Comparison of ENCODE assay signal across 11 mouse cellular contexts in the genomic region with DNA sequence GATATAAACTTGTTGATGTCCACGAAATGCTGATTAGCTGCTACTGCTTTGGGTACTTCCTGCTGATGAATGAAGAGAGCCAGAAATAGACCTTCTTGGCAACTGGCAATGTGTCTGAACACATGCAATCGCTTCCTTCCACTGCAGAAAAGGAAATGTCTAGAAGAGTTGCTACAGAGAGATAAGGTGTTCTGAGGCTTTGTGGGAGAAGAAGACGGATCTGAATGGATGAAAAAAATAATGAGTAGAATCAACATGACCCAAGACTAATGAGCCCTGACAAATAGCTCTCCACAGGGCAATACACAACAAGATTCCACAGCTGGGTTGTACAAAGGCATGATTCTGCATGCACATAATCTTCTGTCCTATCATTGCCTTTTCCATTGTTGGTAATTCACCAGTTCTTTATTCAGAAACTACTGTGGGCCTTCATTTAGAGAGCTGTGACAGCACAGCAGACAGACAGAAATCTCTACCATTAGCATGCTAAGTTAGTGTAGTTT.
DNase-seq lines count a peak whose midpoint lies in the region; ATAC-seq and TF ChIP-seq lines count a peak whose summit lies in the region.
"Had no signal": no experiment of that assay in that cellular context is flagged by ENCODE, and none has a peak within 500 bp of the region (broad histone marks: within the 10 kb centered on the region; RNA-seq: fewer than 3 reads in every experiment).

No protein-coding gene starts in this region.

- H3K9me3 ChIP-seq in kidney, embryonic 15.5 days (replicated peaks): no peaks in the 10 kb centered on the region
- H3K9me3 ChIP-seq: hindbrain, embryonic 15.5 days; neural tube, embryonic 13.5 days had no signal

- H3K4me2 ChIP-seq in kidney, embryonic 15.5 days: no peak overlapping the region
- H3K4me2 ChIP-seq: hindbrain, embryonic 15.5 days; neural tube, embryonic 13.5 days had no signal

- WGBS in kidney, adult 2 months: 34% methylated on average over 3 of the region's 3 CpGs
- WGBS in kidney, embryonic 15.5 days: 52% methylated on average over 3 of the region's 3 CpGs
- WGBS in thymus, adult 2 months: 12% methylated on average over 3 of the region's 3 CpGs

- H3K27me3 ChIP-seq in kidney, adult 2 months (replicated peaks; ENCODE audit: control insufficient read depth, insufficient read depth, low read length): no peaks in the 10 kb centered on the region
- no peaks in the 10 kb centered on the region for H3K27me3 ChIP-seq in kidney, embryonic 15.5 days
- H3K27me3 ChIP-seq in thymus, adult 2 months (ENCODE audit: control insufficient read depth, insufficient read depth, low read length): no peaks in the 10 kb centered on the region
- H3K27me3 ChIP-seq: hindbrain, embryonic 15.5 days; neural tube, embryonic 13.5 days had no signal

- no peaks in the 10 kb centered on the region for H3K4me1 ChIP-seq in kidney, adult 2 months (ENCODE audit: control insufficient read depth, insufficient read depth, low read length)
- no peaks in the 10 kb centered on the region for H3K4me1 ChIP-seq in kidney, embryonic 15.5 days
- H3K4me1 ChIP-seq in thymus, adult 2 months (replicated peaks; ENCODE audit: control insufficient read depth, insufficient read depth, low read length): no peaks in the 10 kb centered on the region
- H3K4me1 ChIP-seq: hindbrain, embryonic 15.5 days had no signal

- TF ChIP-seq POLR2A in kidney, adult 2 months (IDR thresholded peaks at IDR 0.05; ENCODE audit: low read depth, low read length): no peak
- TF ChIP-seq POLR2A in thymus, adult 2 months (IDR thresholded peaks at IDR 0.05; ENCODE audit: control insufficient read depth, extremely low read depth, insufficient read depth, low read length, poor library complexity): no peak

- H3K9ac ChIP-seq in kidney, embryonic 15.5 days: no peak overlapping the region
- H3K9ac ChIP-seq: hindbrain, embryonic 15.5 days; neural tube, embryonic 13.5 days had no signal

- TF ChIP-seq CTCF in kidney, adult 2 months (conservative IDR thresholded peaks at IDR 0.05; ENCODE audit: insufficient read depth, insufficient read length, low read depth, low read length): no peak
- TF ChIP-seq CTCF in left cerebral cortex, adult 2 months (IDR thresholded peaks at IDR 0.05): no peak
- TF ChIP-seq CTCF in thymus, adult 2 months (IDR thresholded peaks at IDR 0.05; ENCODE audit: borderline replicate concordance, control insufficient read depth, extremely low read depth, insufficient read depth, low read length, poor library complexity): no peak

- no peak overlapping the region for H3K27ac ChIP-seq in kidney, adult 2 months (ENCODE audit: insufficient read depth, low read depth, low read length)
- H3K27ac ChIP-seq in kidney, embryonic 15.5 days: no peak overlapping the region
- no peak overlapping the region for H3K27ac ChIP-seq in left cerebral cortex, adult 2 months
- H3K27ac ChIP-seq in thymus, adult 2 months (ENCODE audit: control insufficient read depth, insufficient read depth, low read length): no peak overlapping the region
- H3K27ac ChIP-seq: hindbrain, embryonic 15.5 days; neural tube, embryonic 13.5 days had no signal

- H3K36me3 ChIP-seq in kidney, adult 2 months (ENCODE audit: control insufficient read depth, insufficient read depth, low read length): no peaks in the 10 kb centered on the region
- no peaks in the 10 kb centered on the region for H3K36me3 ChIP-seq in kidney, embryonic 15.5 days
- no peaks in the 10 kb centered on the region for H3K36me3 ChIP-seq in thymus, adult 2 months (ENCODE audit: control insufficient read depth, insufficient read depth, low read length)
- H3K36me3 ChIP-seq: hindbrain, embryonic 15.5 days; neural tube, embryonic 13.5 days had no signal

- intact Hi-C loops in left cerebral cortex, adult 2 months (cut with DNase I): no loop called here

- ATAC-seq in common myeloid progenitor, adult 5-6 weeks (replicated peaks; ENCODE audit: low read depth, poor library complexity, severe bottlenecking): peak; percentile 97
- ATAC-seq in kidney, embryonic 15.5 days (replicated peaks; ENCODE audit: low FRiP score): peak; percentile 52; the same call in 1 of the 2 replicates
- ATAC-seq in megakaryocyte progenitor cell, adult 5-6 weeks (replicated peaks; ENCODE audit: poor library complexity): peak; percentile 98

- DNase-seq in kidney, adult 2 months: peak; percentile 70
- no peak for DNase-seq in kidney, adult 18-20 months
- no peak for DNase-seq in left cerebral cortex, adult 2 months (ENCODE audit: extremely low spot score in 1 of 2, low spot score in 2 of 2)
- DNase-seq in layer of hippocampus, adult 8-10 months (ENCODE audit: low spot score in 2 of 2): no peak
- no peak for DNase-seq in thymus, adult 2 months
- DNase-seq: cerebellum, adult 2 months had no signal

- no peak overlapping the region for H3K4me3 ChIP-seq in kidney, adult 2 months (ENCODE audit: insufficient read depth, low read depth, low read length)
- H3K4me3 ChIP-seq in kidney, embryonic 15.5 days (replicated peaks): no peak overlapping the region
- no peak overlapping the region for H3K4me3 ChIP-seq in left cerebral cortex, adult 2 months
- no peak overlapping the region for H3K4me3 ChIP-seq in thymus, adult 2 months (ENCODE audit: control insufficient read depth, insufficient read depth, low read length)
- H3K4me3 ChIP-seq: hindbrain, embryonic 15.5 days; neural tube, embryonic 13.5 days had no signal
